Mouse (Mus musculus) lung, postnatal 36 days (tissue): ENCODE results near the gene Dcpp2.
"Not testable (repeated sequence)": the region's sequence is repeated elsewhere in the genome, so short reads cannot be mapped to it uniquely, and the experiment has no call there.

Experiments used
- DNase-seq: peaks from one replicate; pipeline ENCODE4 v3.0.0; 2022; ENCODE audit warnings: mixed read lengths

Dcpp2 gene

GRCm38 (mm10) chr17:23880576-23880975 lies at the start of gene Dcpp2, which contains the start of gene Dcpp1:
Gene Dcpp2, plus strand, starts transcription at chr17:23880880.
Gene Dcpp1, plus strand, starts transcription at chr17:23880876.
- not testable (repeated sequence) for DNase-seq

- DNase-seq, result no peak
These were observed 49.5 kb upstream of the Dcpp2 start for GRCm38 (mm10) chr17:23831201-23831600.

GRCm38 (mm10) chr17:23836006-23836575 lies 44.6 kb upstream of the Dcpp2 start, which contains the start of gene Prss33:
Gene Prss33, minus strand, starts transcription at chr17:23836056.
- DNase-seq, result no peak

GRCm38 (mm10) chr17:23841145-23841544 lies 39.5 kb upstream of the Dcpp2 start:
- DNase-seq, result peak; percentile 90

GRCm38 (mm10) chr17:23843141-23843811 lies 37.4 kb upstream of the Dcpp2 start:
- peak; percentile 52 for DNase-seq

- peak; percentile 74 for DNase-seq
These were observed 36.8 kb upstream of the Dcpp2 start, which contains the start of the genes Prss32 and Prss41 for GRCm38 (mm10) chr17:23843812-23844273. Gene Prss32, plus strand, starts transcription at chr17:23843855. Gene Prss41, minus strand, starts transcription at chr17:23844172.

GRCm38 (mm10) chr17:23850028-23850427 lies 30.7 kb upstream of the Dcpp2 start:
- no peak for DNase-seq

- peak; percentile 87 for DNase-seq
These were observed 29.6 kb upstream of the Dcpp2 start for GRCm38 (mm10) chr17:23850853-23851749.

- DNase-seq, result peak; percentile 67
These were observed 27.4 kb upstream of the Dcpp2 start for GRCm38 (mm10) chr17:23853292-23853691.

- no peak for DNase-seq
These were observed 26.4 kb upstream of the Dcpp2 start for GRCm38 (mm10) chr17:23854229-23854765.

- DNase-seq, result no peak
These were observed 23.5 kb upstream of the Dcpp2 start for GRCm38 (mm10) chr17:23857193-23857592.

GRCm38 (mm10) chr17:23857913-23858312 lies 22.8 kb upstream of the Dcpp2 start:
- DNase-seq, result no peak

- DNase-seq, result no peak
These were observed 17.8 kb upstream of the Dcpp2 start for GRCm38 (mm10) chr17:23862926-23863325.

- DNase-seq, result no peak
These were observed 12.9 kb upstream of the Dcpp2 start, which contains the start of gene Prss21 for GRCm38 (mm10) chr17:23867756-23868155. Gene Prss21, plus strand, starts transcription at chr17:23868056.

GRCm38 (mm10) chr17:23868513-23868912 lies 12.2 kb upstream of the Dcpp2 start:
- DNase-seq, result peak; percentile 47

- peak; percentile 80 for DNase-seq
These were observed 6.5 kb upstream of the Dcpp2 start for GRCm38 (mm10) chr17:23873884-23874856.

- DNase-seq, result no peak
These were observed 3.9 kb upstream of the Dcpp2 start for GRCm38 (mm10) chr17:23876741-23877140.

GRCm38 (mm10) chr17:23877166-23877565 lies 3.5 kb upstream of the Dcpp2 start:
- DNase-seq, result no peak

GRCm38 (mm10) chr17:23917158-23917557 lies 36.5 kb downstream of the Dcpp2 start, which contains the start of gene Dcpp3:
Gene Dcpp3, plus strand, starts transcription at chr17:23917458.
- DNase-seq, result not testable (repeated sequence)

GRCm38 (mm10) chr17:23924531-23925007 lies 43.9 kb downstream of the Dcpp2 start:
- peak; percentile 97 for DNase-seq

- DNase-seq, result peak; percentile 55
These were observed 44.4 kb downstream of the Dcpp2 start for GRCm38 (mm10) chr17:23925090-23925493.
